Mouse (Mus musculus) cerebral cortex, adult 2 months (tissue): ENCODE results near the gene Slc39a11.

Source experiments
- WGBS: fragments of 180-500 bp; shearing (Covaris S2); methylation state at CpG from one replicate; pipeline ENCODE4 v1.1.7; 2018; 5-methylcytosine and 5-hydroxymethylcytosine counted together

The Slc39a11 gene

GRCm38 (mm10) chr11:113649353-113650210, at the start of gene Slc39a11:
Gene Slc39a11 (minus strand): TSS chr11:113650079.
- under 1% methylated on average over 81 of the region's 91 CpGs for WGBS

- WGBS, result 92% methylated on average over 7 of the region's 7 CpGs
These were observed 49.8 kb upstream of the Slc39a11 start for GRCm38 (mm10) chr11:113699643-113700042.

GRCm38 (mm10) chr11:113698013-113698545, 48.2 kb upstream of the Slc39a11 start:
- WGBS, result 60% methylated on average over 12 of the region's 12 CpGs

GRCm38 (mm10) chr11:113697571-113697970, 47.7 kb upstream of the Slc39a11 start:
- WGBS, result 76% methylated on average over 5 of the region's 5 CpGs

- 51% methylated on average over 3 of the region's 3 CpGs for WGBS
These were observed 42.0 kb upstream of the Slc39a11 start for GRCm38 (mm10) chr11:113691851-113692250.

GRCm38 (mm10) chr11:113691318-113691717, 41.4 kb upstream of the Slc39a11 start:
- 87% methylated on average over 5 of the region's 5 CpGs for WGBS

- WGBS, result 53% methylated on average over 12 of the region's 12 CpGs
These were observed 40.6 kb upstream of the Slc39a11 start for GRCm38 (mm10) chr11:113690506-113690905.

GRCm38 (mm10) chr11:113687031-113687430, 37.2 kb upstream of the Slc39a11 start:
- 62% methylated on average over 2 of the region's 2 CpGs for WGBS

- WGBS, result 41% methylated on average over 25 of the region's 25 CpGs
These were observed 35.0 kb upstream of the Slc39a11 start for GRCm38 (mm10) chr11:113684707-113685426.

GRCm38 (mm10) chr11:113683957-113684706, 34.3 kb upstream of the Slc39a11 start, which contains the start of the genes Fam104a and D11Wsu47e:
Gene Fam104a (minus strand): TSS chr11:113684155.
Gene D11Wsu47e (plus strand): TSS chr11:113684412.
- WGBS, result under 1% methylated on average over 73 of the region's 73 CpGs

- under 1% methylated on average over 38 of the region's 38 CpGs for WGBS
These were observed 33.7 kb upstream of the Slc39a11 start for GRCm38 (mm10) chr11:113683627-113683956.

- WGBS, result under 1% methylated on average over 38 of the region's 38 CpGs
These were observed 33.2 kb upstream of the Slc39a11 start for GRCm38 (mm10) chr11:113682897-113683626.

GRCm38 (mm10) chr11:113680954-113681353, 31.1 kb upstream of the Slc39a11 start:
- 85% methylated on average over 2 of the region's 2 CpGs for WGBS

- 56% methylated on average over 8 of the region's 8 CpGs for WGBS
These were observed 28.5 kb upstream of the Slc39a11 start for GRCm38 (mm10) chr11:113678373-113678772.

- WGBS, result 90% methylated on average over 2 of the region's 2 CpGs
These were observed 27.5 kb upstream of the Slc39a11 start for GRCm38 (mm10) chr11:113677378-113677777.

GRCm38 (mm10) chr11:113676847-113677246, 27.0 kb upstream of the Slc39a11 start:
- WGBS, result 40% methylated on average over 2 of the region's 2 CpGs

- WGBS, result 88% methylated on average over 5 of the region's 5 CpGs
These were observed 24.7 kb upstream of the Slc39a11 start for GRCm38 (mm10) chr11:113674595-113674994.

GRCm38 (mm10) chr11:113673614-113674013, 23.7 kb upstream of the Slc39a11 start:
- 42% methylated on average over 4 of the region's 4 CpGs for WGBS

GRCm38 (mm10) chr11:113669711-113670110, 19.8 kb upstream of the Slc39a11 start:
- 75% methylated on average over 4 of the region's 4 CpGs for WGBS

GRCm38 (mm10) chr11:113668857-113669256, 19.0 kb upstream of the Slc39a11 start:
- 58% methylated on average over 5 of the region's 5 CpGs for WGBS

GRCm38 (mm10) chr11:113667704-113668103, 17.8 kb upstream of the Slc39a11 start:
- 81% methylated on average over 4 of the region's 4 CpGs for WGBS
